Mouse (Mus musculus): ENCODE measurements at regions not wholly inside any gene's neighbourhood (a gene's known extent, or its start where the extent isn't known, plus 50 kb on each side); places are given as distances from the start of the nearest gene placed in this dataset.

DNA sequence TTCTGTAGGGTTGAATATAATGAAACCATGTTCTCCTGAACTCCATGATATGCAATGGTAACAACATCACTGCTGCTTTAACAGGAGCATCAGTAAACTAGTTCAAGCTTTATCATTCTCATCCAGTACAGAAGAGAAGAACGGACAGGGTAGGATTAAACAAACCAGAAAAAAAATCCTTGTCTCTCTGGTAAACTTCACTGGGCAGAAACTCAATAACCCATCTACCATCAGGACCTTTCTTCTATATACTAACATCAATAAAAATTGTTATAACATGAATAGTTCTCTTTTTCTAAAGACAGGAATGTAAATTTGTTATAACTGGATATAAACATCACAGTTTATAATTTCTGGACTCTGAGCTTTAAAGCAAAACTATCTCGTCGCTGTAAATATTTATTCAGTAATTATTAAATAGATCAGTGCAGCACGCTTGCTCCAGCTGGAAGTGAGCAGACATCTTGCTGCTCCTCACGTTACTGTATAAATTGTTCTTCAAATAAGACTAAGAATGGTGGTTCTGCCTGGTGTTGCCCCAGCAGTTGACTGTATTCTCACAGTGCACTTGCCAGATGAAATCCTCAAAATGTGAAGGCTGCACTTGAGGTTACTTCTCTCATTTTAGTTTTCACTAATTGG lies 104.8 kb upstream of the P2ry1 start:
- intact Hi-C loops (cut with DNase I): no loop called here
- DNase-seq (ENCODE audit: low spot score in 2 of 2): no peak

DNA sequence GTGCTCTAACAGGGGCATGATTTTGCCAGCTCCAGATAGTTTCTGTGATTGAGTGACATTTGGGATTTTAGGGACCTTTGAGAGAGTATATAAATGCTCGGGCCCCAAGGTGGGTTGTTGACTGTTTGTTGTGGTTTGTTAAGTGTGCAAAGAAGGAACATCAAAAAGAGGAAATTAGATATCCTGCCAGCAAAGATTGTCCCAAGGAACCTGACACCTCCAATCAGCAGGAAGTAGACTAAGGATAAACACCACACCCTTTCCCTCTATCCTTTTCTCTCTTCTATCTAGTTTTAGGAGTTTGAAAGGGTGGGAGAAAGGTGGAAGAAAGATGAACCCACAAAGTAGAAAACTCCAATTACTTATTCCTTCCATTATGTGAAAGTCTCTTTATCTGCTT lies 103.9 kb upstream of the P2ry1 start:
- DNase-seq (ENCODE audit: low spot score in 2 of 2): no peak
- intact Hi-C loops (cut with DNase I): no loop called here

GRCm38 (mm10) chr3:60901571-60901970 lies 101.0 kb upstream of the P2ry1 start:
- intact Hi-C loops (cut with DNase I): no loop called here
- no peak for DNase-seq (ENCODE audit: low spot score in 2 of 2)

- no peak for DNase-seq (ENCODE audit: low spot score in 2 of 2)
- intact Hi-C loops (cut with DNase I): no loop called here
Observed at GRCm38 (mm10) chr3:60916411-60916810, 86.2 kb upstream of the P2ry1 start.

DNA sequence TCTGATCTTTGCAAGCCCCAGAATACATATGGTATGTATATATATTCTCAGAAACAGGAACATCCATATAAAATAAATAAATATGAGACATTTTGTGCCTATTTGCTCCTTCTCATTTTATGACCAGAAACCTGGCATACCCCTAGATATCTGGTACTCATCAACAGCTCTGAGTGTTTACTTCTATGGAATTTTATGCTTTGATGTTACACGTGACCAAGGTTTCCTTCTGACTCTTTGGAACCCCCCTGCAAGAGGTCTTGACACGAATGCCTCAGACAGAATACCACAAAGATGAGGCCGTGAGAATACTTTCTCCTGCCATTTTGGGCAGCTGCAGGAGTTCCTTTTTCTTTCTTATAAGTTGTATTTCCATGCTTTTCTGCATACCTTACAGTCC lies 85.3 kb upstream of the P2ry1 start:
- intact Hi-C loops (cut with DNase I): no loop called here
- no peak for DNase-seq (ENCODE audit: low spot score in 2 of 2)

GRCm38 (mm10) chr3:60926024-60926547 lies 76.5 kb upstream of the P2ry1 start:
- no peak for DNase-seq (ENCODE audit: low spot score in 2 of 2)
- intact Hi-C loops (cut with DNase I): no loop called here

DNA sequence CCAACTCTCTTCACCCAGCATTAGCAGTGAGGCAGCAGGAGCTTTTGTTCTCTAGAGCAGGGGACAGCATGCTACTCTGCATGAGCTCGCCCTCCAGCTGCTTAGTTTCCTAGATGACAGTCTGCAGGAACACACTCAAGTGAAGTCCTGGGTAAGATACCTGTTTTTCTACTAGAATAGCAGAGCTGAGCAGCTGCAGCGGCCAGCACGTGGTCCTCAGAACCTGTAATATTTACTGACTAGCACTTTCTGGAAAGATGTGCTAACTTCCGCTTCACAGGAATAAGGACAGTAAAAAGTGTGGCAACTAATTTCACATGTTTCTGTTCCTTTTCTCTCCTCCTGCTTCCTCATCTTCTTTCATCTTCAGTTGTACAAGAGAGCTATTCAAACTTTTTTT lies 73.7 kb upstream of the P2ry1 start:
- DNase-seq (ENCODE audit: low spot score in 2 of 2): no peak
- intact Hi-C loops (cut with DNase I): no loop called here

DNA sequence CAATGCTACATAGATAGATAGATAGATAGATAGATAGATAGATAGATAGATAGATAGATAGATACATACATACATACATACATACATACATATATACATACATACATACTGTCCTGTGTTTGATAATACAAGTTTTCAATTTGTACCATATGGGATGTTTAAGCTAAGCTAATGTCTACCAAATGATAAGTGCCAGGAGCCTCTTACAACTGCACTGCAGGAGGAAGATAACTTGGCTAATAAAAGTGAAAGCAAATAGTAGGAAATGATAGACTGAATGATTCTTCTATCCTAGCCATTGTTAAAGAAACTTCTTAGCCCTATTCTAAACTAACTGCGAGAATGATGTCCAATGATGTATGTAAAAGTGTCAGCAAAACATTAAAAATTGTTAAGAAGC lies 68.1 kb upstream of the P2ry1 start:
- intact Hi-C loops (cut with DNase I): no loop called here
- no peak for DNase-seq (ENCODE audit: low spot score in 2 of 2)

DNA sequence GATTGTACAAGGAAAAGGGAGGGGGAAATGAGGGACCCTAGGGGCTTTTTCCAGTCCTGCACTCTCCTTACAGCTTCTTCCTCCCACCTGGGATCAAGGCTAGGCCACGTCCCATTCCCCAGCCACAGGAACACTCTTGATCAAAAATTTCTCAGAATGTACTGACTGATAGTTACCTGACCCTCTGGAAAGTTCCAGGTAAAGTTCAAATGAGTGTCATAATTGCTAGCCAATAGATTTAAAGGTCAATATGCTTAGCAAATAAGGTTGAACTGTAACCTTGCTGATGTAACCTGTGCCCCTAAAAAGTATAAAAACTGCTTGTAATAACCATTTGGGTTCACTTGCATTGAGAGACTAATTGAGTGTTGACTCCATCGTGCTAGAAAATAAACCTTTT lies 61.1 kb upstream of the P2ry1 start:
- intact Hi-C loops (cut with DNase I): no loop called here
- DNase-seq (ENCODE audit: low spot score in 2 of 2): no peak

GRCm38 (mm10) chr3:60948897-60949296 lies 53.7 kb upstream of the P2ry1 start:
- no peak for DNase-seq (ENCODE audit: low spot score in 2 of 2)
- intact Hi-C loops (cut with DNase I): no loop called here

All from left cerebral cortex, postnatal 25 days (tissue).